Mouse (Mus musculus): ENCODE measurements around the gene Cdk11b.

GRCm38 (mm10) chr4:155582279-155582905, 42.3 kb upstream of the Cdk11b start:
- no peak for TF ChIP-seq POLR2A (IDR thresholded peaks at IDR 0.05; ENCODE audit: borderline replicate concordance, extremely low read depth, insufficient read depth, insufficient read length, poor library complexity, severe bottlenecking)
- no peak for TF ChIP-seq CTCF (IDR thresholded peaks at IDR 0.05; ENCODE audit: borderline replicate concordance, extremely low read depth, insufficient read depth, insufficient read length)
